Mouse (Mus musculus) heart, embryonic 13.5 days (tissue): Measurements from ENCODE around the gene Usf3. TPM values are rescaled to one million over a fixed set of nuclear protein-coding genes. Genes with fewer than 3 reads are reported as not detected.

Experiments
- ATAC-seq: fragments of 200-750 bp; cut with Nextera tagmentation; 2 replicates; pipeline ENCODE4 v1.8.0; 2017; ENCODE audit warnings: moderate TSS enrichment; ENCODE audit not compliant: insufficient number of reproducible peaks, low FRiP score, low TSS enrichment; ENCODE audit errors: extremely low read depth
- H3K27ac ChIP-seq: fragments of 300-500 bp; sonication (generic); replicated peaks from 2 replicates; pipeline ENCODE4 v1.5.1; 2015; ENCODE audit warnings: moderate library complexity, mild to moderate bottlenecking, inconsistent platforms
- H3K27me3 ChIP-seq: fragments of 300-500 bp; sonication (generic); replicated peaks from 2 replicates; pipeline ENCODE4 v1.6.1; 2015; ENCODE audit warnings: mild to moderate bottlenecking, inconsistent platforms
- H3K36me3 ChIP-seq: fragments of 300-500 bp; sonication (generic); 2 replicates; pipeline ENCODE4 v1.6.1; 2015; ENCODE audit warnings: mild to moderate bottlenecking, inconsistent platforms
- H3K4me1 ChIP-seq: fragments of 300-500 bp; sonication (generic); 2 replicates; pipeline ENCODE4 v1.6.1; 2015; ENCODE audit warnings: inconsistent platforms
- H3K4me2 ChIP-seq: fragments of 300-500 bp; sonication (generic); 2 replicates; pipeline ENCODE4 v1.6.1; 2015; ENCODE audit warnings: inconsistent platforms, mild to moderate bottlenecking, moderate library complexity
- H3K4me3 ChIP-seq: fragments of 300-500 bp; sonication (generic); 2 replicates; pipeline ENCODE4 v1.5.1; 2015; ENCODE audit warnings: moderate library complexity, mild to moderate bottlenecking, inconsistent platforms
- H3K9ac ChIP-seq: fragments of 300-500 bp; sonication (generic); 2 replicates; pipeline ENCODE4 v1.6.1; 2015; ENCODE audit warnings: inconsistent platforms, mild to moderate bottlenecking, moderate library complexity
- H3K9me3 ChIP-seq: fragments of 300-500 bp; sonication (generic); 2 replicates; pipeline ENCODE4 v1.6.1; 2016; ENCODE audit warnings: inconsistent platforms
- WGBS: fragments of 180-500 bp; shearing (Covaris S2); methylation state at CpG from one replicate; pipeline ENCODE4 v1.1.7; 2015; ENCODE audit warnings: mixed read lengths; 5-methylcytosine and 5-hydroxymethylcytosine counted together
- polyA plus RNA-seq: library from polyadenylated mRNA; unstranded; fragments of >200 nt; fragmentation: Nextera tagmentation; extraction: Ambion mirVana; gene quantifications from 2 replicates; pipeline ENCODE4 v1.2.1, GENCODE M21; 2015

Usf3 gene
- polyA plus RNA-seq, 1 experiment from 2014 or later, result 1.8 TPM

- H3K4me2 ChIP-seq, result no peak overlapping the region
- peaks cover 9% of the 10 kb centered on the region for H3K4me1 ChIP-seq
- H3K9me3 ChIP-seq, result no peaks in the 10 kb centered on the region
- H3K4me3 ChIP-seq, result no peak overlapping the region
- H3K27me3 ChIP-seq, result no peaks in the 10 kb centered on the region
- WGBS, result 70% methylated on average over 5 of the region's 5 CpGs
- ATAC-seq, result no peak
- no peaks in the 10 kb centered on the region for H3K36me3 ChIP-seq
- no peak overlapping the region for H3K27ac ChIP-seq
- H3K9ac ChIP-seq, result no peak overlapping the region
Observed at GRCm38 (mm10) chr16:44270606-44271005, 97.6 kb downstream of the Usf3 start.

GRCm38 (mm10) chr16:44271371-44272038 is 98.5 kb downstream of the Usf3 start:
- Histone ChIP-seq H3K9me3 (no peaks in the 10 kb centered on the region), H3K4me1 (peaks cover 9% of the 10 kb centered on the region), H3K36me3 (no peaks in the 10 kb centered on the region), H3K4me3 (no peak overlapping the region), H3K27me3 (no peaks in the 10 kb centered on the region), H3K9ac (no peak overlapping the region), H3K27ac (no peak overlapping the region), H3K4me2 (no peak overlapping the region)
- ATAC-seq, result no peak
- 54% methylated on average over 9 of the region's 9 CpGs for WGBS

Other genes with a start within 250 kb of the Usf3 start
- 12.2 and 13.7 TPM in 2 replicates for gene Qtrt2, start 246.4 kb upstream of the Usf3 start, polyA plus RNA-seq
- gene Zdhhc23, start 193.5 kb upstream of the Usf3 start, polyA plus RNA-seq, result 1.2 and 1.4 TPM in 2 replicates
- 4.7 and 6.7 TPM in 2 replicates for gene Gramd1c, start 109.9 kb upstream of the Usf3 start, polyA plus RNA-seq
- 28.8 and 37.0 TPM in 2 replicates for gene Atp6v1a, start 33.5 kb upstream of the Usf3 start, polyA plus RNA-seq
- 73.7 and 77.0 TPM in 2 replicates for gene Naa50, start 33.4 kb upstream of the Usf3 start, polyA plus RNA-seq
- gene Sidt1, start 159.9 kb downstream of the Usf3 start, polyA plus RNA-seq, result 0.14 TPM in 1 of 2 replicates, not detected in the other
- 13.6 and 18.1 TPM in 2 replicates for gene Spice1, start 173.9 kb downstream of the Usf3 start, polyA plus RNA-seq
- gene Cfap44, start 221.6 kb downstream of the Usf3 start, polyA plus RNA-seq, result 0.14 TPM in 1 of 2 replicates, not detected in the other